Mouse (Mus musculus): ENCODE measurements around the gene Lpp. TPM values are rescaled to one million over a fixed set of nuclear protein-coding genes. Genes with fewer than 3 reads are reported as not detected.
A peak's percentile ranks its signal among the peaks of the same experiment; 100 is the strongest.

Lpp gene
- polyA plus RNA-seq (2016; fragmentation: Nextera tagmentation; extraction: Ambion mirVana) = 50.0 and 58.0 TPM in 2 replicates

DNA sequence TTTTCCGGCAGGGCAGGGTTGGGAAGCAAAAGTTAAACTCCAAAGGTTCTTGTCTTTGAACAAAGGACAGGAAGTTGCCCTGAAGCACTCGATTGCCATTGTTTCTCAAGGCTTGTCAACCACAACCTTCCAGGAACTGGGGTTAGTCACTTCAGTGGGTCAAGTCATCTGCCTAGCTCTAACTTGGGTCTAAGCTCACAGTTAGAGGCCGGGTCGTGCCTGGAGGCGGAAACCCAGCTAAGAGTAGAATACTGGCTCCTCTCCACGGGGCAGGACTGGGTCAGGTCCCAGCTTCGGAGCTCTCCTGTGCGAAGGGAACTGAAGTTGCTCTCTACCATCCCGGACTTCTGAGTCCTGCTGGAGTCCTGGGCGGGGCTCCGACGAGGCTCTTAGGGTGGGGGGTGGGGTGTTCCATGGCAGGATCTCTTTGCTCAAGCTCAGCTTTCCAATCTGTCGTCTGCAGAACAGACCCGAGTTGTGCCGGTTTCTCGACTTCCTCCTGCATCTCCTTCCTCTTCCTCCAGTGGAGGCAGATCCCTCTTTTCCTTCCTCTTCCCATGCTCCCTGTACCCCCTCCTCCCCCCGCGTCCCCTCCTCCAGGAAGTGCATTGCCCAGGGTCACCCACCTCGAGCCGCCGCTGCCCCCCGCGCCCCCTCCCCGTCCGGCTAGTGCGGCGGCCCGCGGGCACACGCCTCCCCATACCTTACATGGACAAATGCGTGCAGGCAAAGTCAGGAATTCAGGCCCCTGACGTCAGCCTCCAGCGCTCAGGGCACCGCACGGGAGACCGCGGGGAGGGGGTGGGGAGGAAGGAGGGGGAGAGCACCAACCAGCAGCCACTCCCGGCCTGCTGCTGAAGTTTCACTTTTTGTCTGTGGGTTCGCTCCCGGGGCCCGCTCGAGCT, at the start of gene Lpp:
Gene Lpp, plus strand, starts transcription at position 857 of the 905 bp plus-strand sequence.
- Histone ChIP-seq H3K36me3 (no peaks in the 10 kb centered on the region), H3K9me3 (replicated peaks) (no peaks in the 10 kb centered on the region), H3K9ac (peak within 1 kb of the TSS; percentile 99), H3K27ac (ENCODE audit: poor library complexity, severe bottlenecking) (peak within 1 kb of the TSS; percentile 99), H3K4me1 (replicated peaks) (peaks cover 48% of the 10 kb centered on the region), H3K4me2 (peak within 1 kb of the TSS; percentile 87), H3K27me3 (replicated peaks) (no peaks in the 10 kb centered on the region), H3K4me3 (peak within 1 kb of the TSS; percentile 94)
- 2% methylated on average over 42 of the region's 42 CpGs for WGBS
- ATAC-seq (ENCODE audit: insufficient number of reproducible peaks, low FRiP score) = peak; percentile 87

DNA sequence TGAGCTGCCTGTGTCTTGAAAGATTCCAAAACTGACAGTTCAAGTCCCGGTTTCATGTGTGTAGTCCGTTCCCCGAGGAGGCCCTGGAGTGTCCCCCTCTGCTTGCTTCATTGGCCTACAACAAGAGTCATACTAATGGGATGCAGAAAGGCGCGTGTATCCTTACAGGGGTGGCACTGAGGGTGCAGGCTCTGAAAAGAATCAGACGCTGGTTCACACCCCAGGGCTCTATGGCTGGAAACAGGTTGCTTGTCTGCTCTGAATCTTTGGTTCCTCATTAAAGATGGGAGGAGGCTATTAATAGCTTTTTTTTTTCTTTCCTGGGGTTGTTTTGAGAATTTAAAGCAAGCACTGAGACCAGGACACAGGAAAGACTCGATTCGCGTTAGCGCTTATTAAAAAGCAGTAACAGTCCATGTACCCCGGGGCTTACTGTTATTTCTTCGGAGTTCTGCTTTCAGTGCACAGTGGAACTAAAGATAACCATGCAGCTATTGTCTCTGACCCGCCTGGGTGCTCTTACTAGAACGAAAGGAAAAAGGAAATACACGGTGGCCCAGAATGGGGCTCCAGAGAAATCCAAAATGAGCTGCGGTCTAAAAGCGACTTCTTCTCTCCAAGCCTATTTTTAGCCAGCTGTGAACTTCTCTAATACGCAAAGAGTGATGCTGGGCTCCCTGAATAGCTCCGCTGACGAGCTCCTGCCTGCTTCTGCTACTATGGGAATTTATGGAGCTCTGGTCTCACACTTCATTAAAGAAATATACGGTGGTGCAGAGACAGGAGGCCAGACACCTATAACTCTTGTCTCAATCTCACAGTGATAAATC, 45.5 kb upstream of the Lpp start:
- Histone ChIP-seq H3K4me3 (0 out of 2 replicates have a peak overlapping the region, but pooled peaks have one; percentile 7), H3K4me1 (replicated peaks) (peaks cover 20% of the 10 kb centered on the region), H3K9ac (no peak overlapping the region), H3K36me3 (no peaks in the 10 kb centered on the region), H3K4me2 (peak overlapping the region; percentile 57), H3K9me3 (replicated peaks) (peaks cover 5% of the 10 kb centered on the region), H3K27me3 (replicated peaks) (no peaks in the 10 kb centered on the region), H3K27ac (ENCODE audit: poor library complexity, severe bottlenecking) (peak overlapping the region; percentile 86)
- WGBS = 38% methylated on average over 21 of the region's 21 CpGs
- no peak for ATAC-seq (ENCODE audit: insufficient number of reproducible peaks, low FRiP score)

DNA sequence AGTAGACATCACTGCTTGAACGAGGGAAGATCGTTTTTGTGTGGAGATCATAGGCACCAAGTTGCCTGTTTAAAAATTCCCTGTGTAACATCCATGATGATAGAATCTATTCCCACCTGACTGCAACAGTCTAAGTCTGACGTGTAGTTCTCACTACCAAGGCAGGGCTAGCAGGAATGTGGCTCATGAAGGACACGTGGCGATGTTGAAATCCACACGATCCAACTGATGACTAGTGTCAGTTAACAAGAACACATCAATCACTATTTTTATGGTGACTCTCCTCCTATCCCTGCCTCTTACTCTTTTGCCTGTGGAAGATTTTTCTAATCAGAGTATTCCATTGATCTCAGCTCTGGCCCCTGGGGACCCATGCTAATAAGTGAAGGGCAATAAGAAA, 43.0 kb upstream of the Lpp start:
- H3K4me3 ChIP-seq = no peak overlapping the region
- H3K4me2 ChIP-seq = no peak overlapping the region
- H3K9ac ChIP-seq = no peak overlapping the region
- WGBS = 73% methylated on average over 6 of the region's 6 CpGs
- H3K27ac ChIP-seq (ENCODE audit: poor library complexity, severe bottlenecking) = no peak overlapping the region
- no peaks in the 10 kb centered on the region for H3K27me3 ChIP-seq (replicated peaks)
- peaks cover 32% of the 10 kb centered on the region for H3K4me1 ChIP-seq (replicated peaks)
- H3K9me3 ChIP-seq (replicated peaks) = peaks cover 5% of the 10 kb centered on the region
- ATAC-seq (ENCODE audit: insufficient number of reproducible peaks, low FRiP score) = no peak
- H3K36me3 ChIP-seq = no peaks in the 10 kb centered on the region

DNA sequence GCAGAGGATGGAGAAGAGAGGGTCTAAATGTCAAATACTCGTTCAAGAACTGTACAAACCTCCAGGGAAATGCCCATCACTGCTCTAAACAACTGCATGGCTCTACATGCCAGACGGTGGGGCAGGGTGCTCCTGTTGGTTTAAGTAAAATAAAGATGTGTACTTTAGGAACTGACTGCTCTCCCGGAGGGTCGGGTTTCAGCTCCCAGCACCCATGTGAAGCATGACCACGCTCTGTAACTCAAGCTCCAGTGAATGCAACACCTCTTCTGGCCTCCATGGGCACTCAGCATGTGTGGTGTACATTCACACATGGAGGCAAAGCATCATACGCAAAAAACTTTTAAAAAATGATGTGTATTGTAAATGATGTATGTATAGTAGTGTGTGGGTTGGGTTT, 42.6 kb upstream of the Lpp start:
- Histone ChIP-seq H3K27ac (ENCODE audit: poor library complexity, severe bottlenecking) (no peak overlapping the region), H3K9me3 (replicated peaks) (peaks cover 5% of the 10 kb centered on the region), H3K4me3 (no peak overlapping the region), H3K4me2 (no peak overlapping the region), H3K4me1 (replicated peaks) (peaks cover 32% of the 10 kb centered on the region), H3K27me3 (replicated peaks) (no peaks in the 10 kb centered on the region), H3K9ac (no peak overlapping the region), H3K36me3 (no peaks in the 10 kb centered on the region)
- WGBS = 84% methylated on average over 6 of the region's 6 CpGs
- ATAC-seq (ENCODE audit: insufficient number of reproducible peaks, low FRiP score) = no peak

DNA sequence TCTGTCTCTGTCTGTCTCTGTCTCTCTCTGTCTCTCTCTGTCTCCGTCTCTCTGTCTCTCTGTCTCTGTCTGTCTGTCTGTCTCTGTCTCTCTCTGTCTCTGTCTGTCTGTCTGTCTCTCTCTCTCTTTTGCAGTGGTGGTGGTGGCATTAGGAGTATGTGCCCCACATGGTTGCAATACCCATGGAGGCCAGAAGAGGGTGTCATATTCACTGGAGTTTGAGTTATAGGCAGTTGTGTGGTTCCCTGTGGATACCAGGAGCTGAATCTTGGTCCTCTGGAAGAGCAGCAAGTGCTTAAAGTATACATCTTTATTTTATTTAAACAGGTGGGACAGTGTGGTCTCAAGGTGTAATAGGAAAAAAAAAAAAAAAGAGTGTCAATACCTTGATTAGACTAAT, 41.5 kb upstream of the Lpp start:
- Histone ChIP-seq H3K4me2 (no peak overlapping the region), H3K36me3 (no peaks in the 10 kb centered on the region), H3K9me3 (replicated peaks) (peaks cover 5% of the 10 kb centered on the region), H3K4me3 (no peak overlapping the region), H3K27ac (ENCODE audit: poor library complexity, severe bottlenecking) (no peak overlapping the region), H3K4me1 (replicated peaks) (peaks cover 28% of the 10 kb centered on the region), H3K9ac (no peak overlapping the region), H3K27me3 (replicated peaks) (no peaks in the 10 kb centered on the region)
- ATAC-seq (ENCODE audit: insufficient number of reproducible peaks, low FRiP score) = no peak
- WGBS = 90% methylated on average over 1 of the region's 1 CpGs

DNA sequence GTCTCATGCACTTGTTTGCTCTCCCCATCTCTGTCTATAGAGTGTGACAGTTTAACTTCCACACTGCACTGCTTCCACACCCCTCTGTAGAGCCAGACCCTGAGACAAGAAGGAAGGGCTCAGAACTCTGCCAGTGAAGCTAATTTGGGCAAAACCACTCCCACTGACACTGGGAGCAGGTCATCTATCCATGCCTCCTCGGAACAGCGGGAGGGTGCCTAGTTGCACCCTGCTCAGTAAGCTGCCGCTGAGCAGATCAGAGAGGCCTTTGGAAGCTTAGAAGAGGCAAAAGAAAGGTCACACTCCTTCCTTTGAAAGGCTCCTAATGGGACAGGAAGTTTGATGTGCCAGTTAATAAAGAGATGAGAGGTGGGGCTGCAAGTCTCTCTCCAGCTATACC, 39.5 kb upstream of the Lpp start:
- no peaks in the 10 kb centered on the region for H3K27me3 ChIP-seq (replicated peaks)
- 0 out of 2 replicates have a peak overlapping the region, but pooled peaks have one; percentile 22 for H3K27ac ChIP-seq (ENCODE audit: poor library complexity, severe bottlenecking)
- no peak overlapping the region for H3K9ac ChIP-seq
- H3K36me3 ChIP-seq = no peaks in the 10 kb centered on the region
- no peak overlapping the region for H3K4me3 ChIP-seq
- H3K9me3 ChIP-seq (replicated peaks) = peaks cover 5% of the 10 kb centered on the region
- H3K4me1 ChIP-seq (replicated peaks) = peaks cover 13% of the 10 kb centered on the region
- no peak for ATAC-seq (ENCODE audit: insufficient number of reproducible peaks, low FRiP score)
- WGBS = 10% methylated on average over 3 of the region's 3 CpGs
- H3K4me2 ChIP-seq = no peak overlapping the region

DNA sequence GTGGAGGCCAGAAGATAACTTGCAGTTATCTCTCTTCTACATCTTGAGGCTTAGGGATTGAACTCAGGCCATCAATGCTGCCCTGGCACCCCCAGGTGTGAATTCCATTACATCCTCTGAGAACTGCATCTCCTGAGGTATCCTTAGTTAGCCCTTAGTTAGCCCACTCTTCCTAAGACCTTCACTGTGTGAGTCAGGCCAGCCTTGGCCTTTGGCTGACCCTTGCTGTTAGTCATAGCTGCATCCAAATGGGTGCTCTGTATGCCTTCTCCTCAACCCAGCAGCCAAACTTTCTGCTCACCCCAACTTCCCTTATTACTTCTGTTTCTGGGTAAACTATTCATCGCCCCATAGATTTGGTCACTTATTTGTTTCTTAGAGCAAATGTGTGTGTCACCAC, 31.6 kb upstream of the Lpp start:
- 85% methylated on average over 1 of the region's 1 CpGs for WGBS
- H3K27me3 ChIP-seq (replicated peaks) = no peaks in the 10 kb centered on the region
- H3K9me3 ChIP-seq (replicated peaks) = no peaks in the 10 kb centered on the region
- H3K27ac ChIP-seq (ENCODE audit: poor library complexity, severe bottlenecking) = no peak overlapping the region
- H3K4me2 ChIP-seq = no peak overlapping the region
- no peak overlapping the region for H3K9ac ChIP-seq
- no peak for ATAC-seq (ENCODE audit: insufficient number of reproducible peaks, low FRiP score)
- H3K36me3 ChIP-seq = no peaks in the 10 kb centered on the region
- no peak overlapping the region for H3K4me3 ChIP-seq
- no peaks in the 10 kb centered on the region for H3K4me1 ChIP-seq (replicated peaks)

DNA sequence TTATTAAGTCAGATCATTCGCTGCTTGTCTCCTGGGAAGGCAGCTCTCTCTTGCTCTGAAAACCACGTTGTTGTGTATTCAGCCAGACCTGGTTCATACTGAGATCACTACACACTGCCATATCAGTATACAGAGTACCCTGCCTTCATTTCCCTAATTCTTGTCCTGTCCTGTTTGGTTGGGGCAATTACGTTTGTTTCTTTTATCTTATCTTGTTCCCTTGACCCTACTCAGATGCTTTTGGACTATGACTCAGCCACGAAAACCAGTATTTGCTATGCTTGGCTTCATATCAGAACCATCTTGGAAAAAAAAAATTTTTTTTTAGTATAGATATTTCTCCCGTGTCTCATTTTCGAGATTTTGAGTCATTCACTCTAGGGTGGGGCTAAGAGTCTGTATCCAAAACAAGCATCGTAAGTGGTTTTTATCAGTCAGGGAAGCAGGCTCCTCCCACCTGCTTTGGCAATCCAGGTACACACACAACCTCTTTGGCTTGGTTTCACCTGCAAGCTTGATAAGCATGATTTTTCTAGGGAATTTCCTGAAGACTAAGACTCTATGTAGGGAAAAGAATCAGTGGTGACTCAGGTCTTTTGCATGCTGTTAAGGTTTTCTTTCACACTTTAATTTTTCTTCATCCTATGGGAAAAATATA, 29.1 kb upstream of the Lpp start:
- Histone ChIP-seq H3K4me1 (replicated peaks) (peaks cover 9% of the 10 kb centered on the region), H3K9me3 (replicated peaks) (no peaks in the 10 kb centered on the region), H3K4me2 (no peak overlapping the region), H3K27ac (ENCODE audit: poor library complexity, severe bottlenecking) (no peak overlapping the region), H3K4me3 (no peak overlapping the region), H3K36me3 (no peaks in the 10 kb centered on the region), H3K9ac (no peak overlapping the region), H3K27me3 (replicated peaks) (no peaks in the 10 kb centered on the region)
- 55% methylated on average over 7 of the region's 7 CpGs for WGBS
- ATAC-seq (ENCODE audit: insufficient number of reproducible peaks, low FRiP score) = no peak

DNA sequence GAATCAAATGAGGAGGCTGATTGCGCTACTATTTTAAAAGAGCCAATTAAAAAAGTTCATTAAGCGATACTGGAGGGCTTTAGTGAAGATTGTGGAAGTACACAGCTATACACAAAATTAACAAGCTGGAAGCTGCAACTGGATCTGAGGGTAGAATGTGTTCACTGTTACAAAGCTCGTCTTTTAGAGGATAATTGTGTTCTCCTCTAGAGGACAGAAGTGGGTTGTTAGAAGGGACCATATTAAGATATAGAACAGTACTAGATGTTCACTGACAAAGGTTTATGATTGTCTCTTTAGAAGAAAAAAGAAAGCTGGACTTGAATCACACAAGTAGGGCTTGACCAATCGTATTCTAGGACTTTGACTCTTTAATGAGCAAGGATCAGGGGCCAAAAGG, 27.4 kb upstream of the Lpp start:
- Histone ChIP-seq H3K9ac (no peak overlapping the region), H3K4me3 (no peak overlapping the region), H3K4me2 (no peak overlapping the region), H3K4me1 (replicated peaks) (peaks cover 9% of the 10 kb centered on the region), H3K9me3 (replicated peaks) (no peaks in the 10 kb centered on the region), H3K36me3 (no peaks in the 10 kb centered on the region), H3K27me3 (replicated peaks) (no peaks in the 10 kb centered on the region), H3K27ac (ENCODE audit: poor library complexity, severe bottlenecking) (no peak overlapping the region)
- no peak for ATAC-seq (ENCODE audit: insufficient number of reproducible peaks, low FRiP score)
- WGBS = 78% methylated on average over 4 of the region's 4 CpGs

DNA sequence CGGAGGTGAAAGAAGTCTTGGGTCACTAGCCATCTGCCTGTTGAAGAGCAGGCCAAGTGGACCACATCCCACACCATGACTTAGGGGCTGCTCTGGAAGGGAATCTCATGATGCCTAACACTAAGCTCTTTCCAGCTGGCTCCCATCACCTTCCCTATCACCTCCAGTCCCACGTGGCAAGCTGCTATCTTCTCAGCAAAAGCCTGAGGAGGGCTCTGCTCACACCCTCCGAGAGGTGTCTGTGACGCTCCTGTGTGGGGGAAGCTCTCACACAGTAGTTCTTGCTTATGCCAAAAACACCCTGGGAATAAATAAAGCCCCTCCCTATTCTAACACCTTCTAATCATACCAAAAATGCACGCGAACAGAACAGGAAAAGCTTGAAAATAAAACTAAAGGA, 26.2 kb upstream of the Lpp start:
- 23% methylated on average over 6 of the region's 6 CpGs for WGBS
- peak overlapping the region; percentile 18; the same call in 1 of the 2 replicates for H3K4me2 ChIP-seq
- no peaks in the 10 kb centered on the region for H3K36me3 ChIP-seq
- peaks cover 9% of the 10 kb centered on the region for H3K4me1 ChIP-seq (replicated peaks)
- no peaks in the 10 kb centered on the region for H3K27me3 ChIP-seq (replicated peaks)
- no peak overlapping the region for H3K4me3 ChIP-seq
- peak; percentile 51; the same call in 1 of the 2 replicates for ATAC-seq (ENCODE audit: insufficient number of reproducible peaks, low FRiP score)
- H3K9me3 ChIP-seq (replicated peaks) = peaks cover 4% of the 10 kb centered on the region; the same call in 1 of the 2 replicates
- no peak overlapping the region for H3K9ac ChIP-seq
- no peak overlapping the region for H3K27ac ChIP-seq (ENCODE audit: poor library complexity, severe bottlenecking)

DNA sequence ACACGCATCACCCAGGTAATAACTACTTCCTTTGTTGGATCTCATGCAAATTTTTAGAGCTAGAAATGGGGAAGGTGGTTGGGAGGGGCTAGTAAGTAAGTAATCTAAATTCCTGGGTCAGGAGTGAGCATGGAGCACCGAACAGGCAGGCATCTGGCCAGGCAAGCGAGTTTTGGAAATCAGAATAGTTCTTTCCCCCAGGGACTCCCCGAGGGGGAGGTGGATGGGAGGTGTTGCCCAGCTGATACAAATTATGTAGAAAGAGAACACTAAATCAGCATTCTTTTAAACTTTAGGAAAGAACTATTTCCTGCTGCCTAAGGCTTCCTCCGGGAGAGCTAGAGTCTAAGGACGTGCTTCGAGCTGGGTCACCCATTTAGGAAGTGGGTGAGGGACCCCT, 25.8 kb upstream of the Lpp start:
- H3K27me3 ChIP-seq (replicated peaks) = no peaks in the 10 kb centered on the region
- H3K4me2 ChIP-seq = no peak overlapping the region
- no peak overlapping the region for H3K27ac ChIP-seq (ENCODE audit: poor library complexity, severe bottlenecking)
- H3K4me3 ChIP-seq = no peak overlapping the region
- H3K36me3 ChIP-seq = no peaks in the 10 kb centered on the region
- H3K9ac ChIP-seq = no peak overlapping the region
- peaks cover 9% of the 10 kb centered on the region for H3K4me1 ChIP-seq (replicated peaks)
- WGBS = 37% methylated on average over 7 of the region's 7 CpGs
- no peak for ATAC-seq (ENCODE audit: insufficient number of reproducible peaks, low FRiP score)
- peaks cover 4% of the 10 kb centered on the region; the same call in 1 of the 2 replicates for H3K9me3 ChIP-seq (replicated peaks)

All from heart, embryonic 12.5 days (tissue).